Mouse (Mus musculus) forebrain, postnatal 0 days (tissue): ENCODE data around the gene Adar. TPM values are rescaled to one million over a fixed set of nuclear protein-coding genes. Genes with fewer than 3 reads are reported as not detected.

ENCODE experiments used
- ATAC-seq: fragments of 200-750 bp; cut with Nextera tagmentation; 2 replicates; pipeline ENCODE4 v1.8.0; 2017; ENCODE audit warnings: mild to moderate bottlenecking, moderate library complexity
- DNase-seq: peaks from one replicate; pipeline ENCODE4 v3.0.0-alpha.2; 2015
- H3K27ac ChIP-seq: fragments of 300-500 bp; sonication (generic); 2 replicates; pipeline ENCODE4 v1.5.1; 2014; ENCODE audit warnings: low read depth, mild to moderate bottlenecking, antibody characterized with exemption, low read length, moderate library complexity, mixed read lengths
- H3K27me3 ChIP-seq: fragments of 300-500 bp; sonication (generic); 2 replicates; pipeline ENCODE4 v1.6.1; 2014; ENCODE audit warnings: mild to moderate bottlenecking, low read length, mixed read lengths; ENCODE audit not compliant: insufficient read depth
- H3K36me3 ChIP-seq: fragments of 300-500 bp; sonication (generic); 2 replicates; pipeline ENCODE4 v1.6.1; 2014; ENCODE audit warnings: mild to moderate bottlenecking, moderate library complexity; ENCODE audit not compliant: insufficient read depth
- H3K4me1 ChIP-seq: fragments of 300-500 bp; sonication (generic); 2 replicates; pipeline ENCODE4 v1.6.1; 2014; ENCODE audit warnings: antibody characterized with exemption; ENCODE audit not compliant: insufficient read depth
- H3K4me2 ChIP-seq: fragments of 300-500 bp; sonication (generic); 2 replicates; pipeline ENCODE4 v1.6.1; 2014; ENCODE audit warnings: low read depth, mild to moderate bottlenecking, moderate library complexity
- H3K4me3 ChIP-seq: fragments of 300-500 bp; sonication (generic); 2 replicates; pipeline ENCODE4 v1.5.1; 2014; ENCODE audit warnings: low read depth, low read length, mixed read lengths
- H3K9ac ChIP-seq: fragments of 300-500 bp; sonication (generic); 2 replicates; pipeline ENCODE4 v1.6.1; 2014; ENCODE audit warnings: mild to moderate bottlenecking
- H3K9me3 ChIP-seq: fragments of 300-500 bp; sonication (generic); 2 replicates; pipeline ENCODE4 v1.6.1; 2016; ENCODE audit warnings: low read length
- CTCF ChIP-seq: sonication (generic); IDR thresholded peaks from 2 replicates; pipeline ENCODE4 v1.5.1; 2016; ENCODE audit warnings: antibody characterized with exemption, control low read depth, low read depth
- WGBS: fragments of 180-500 bp; shearing (Covaris S2); extraction: QIAGEN DNeasy Blood & Tissue Kit; methylation state at CpG from one replicate; pipeline ENCODE4 v1.1.7; 2014; 5-methylcytosine and 5-hydroxymethylcytosine counted together
- polyA plus RNA-seq: library from polyadenylated mRNA; unstranded; fragments of >200 nt; fragmentation: Nextera tagmentation; extraction: Ambion mirVana; gene quantifications from 2 replicates; pipeline ENCODE4 v1.2.1, GENCODE M21; 2015
- total RNA-seq: library from RNA; depleted of rRNA; stranded (reverse); fragments of >200 nt; gene quantifications from 2 replicates; pipeline ENCODE4 v1.2.3, GENCODE M21; 2014

The Adar gene
- total and polyA plus RNA-seq, 2 experiments from 2014 or later: 18.5 to 78.2 TPM

DNA sequence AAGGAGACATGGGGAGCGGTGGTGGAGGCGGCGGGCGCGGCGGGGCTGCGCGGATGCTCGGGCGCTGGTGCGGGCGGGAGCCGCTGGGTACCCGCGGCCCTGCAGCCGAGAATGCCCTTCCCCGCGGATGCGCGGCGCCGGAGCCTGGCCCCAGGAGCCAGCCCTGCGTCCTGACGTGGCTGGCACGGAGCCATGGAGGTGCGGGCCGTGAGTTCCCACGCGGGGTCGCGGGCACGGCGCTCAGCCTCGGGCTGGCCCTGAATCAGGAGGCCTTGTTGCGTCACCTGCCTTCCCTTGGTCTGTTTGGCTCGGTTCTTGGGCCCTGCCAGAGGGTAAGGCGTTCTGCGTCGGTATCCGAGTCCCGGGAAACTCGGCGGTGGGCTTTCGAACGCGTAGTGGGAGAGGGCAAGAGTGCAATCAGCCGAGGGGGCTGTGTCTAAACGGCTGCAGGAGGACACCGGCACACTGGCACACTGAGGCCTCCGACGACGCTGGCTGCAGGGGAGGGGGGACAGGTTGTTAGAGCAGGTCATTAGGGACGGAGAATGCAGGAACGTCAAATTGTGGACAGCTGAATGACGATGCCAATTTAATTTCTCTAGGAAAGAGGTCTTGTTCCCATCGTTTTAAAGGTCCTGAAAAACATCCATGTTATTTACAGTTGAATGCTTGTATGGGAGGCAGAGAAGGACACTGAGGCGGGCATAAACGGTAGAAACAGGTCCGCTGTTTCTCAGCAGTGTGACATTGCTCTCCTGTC lies 565 bp downstream of the Adar start:
- no peaks in the 10 kb centered on the region for H3K9me3 ChIP-seq
- H3K36me3 ChIP-seq: no peaks in the 10 kb centered on the region
- H3K27ac ChIP-seq: peak overlapping the region; percentile 97
- TF ChIP-seq CTCF: no peak
- WGBS: 3% methylated on average over 58 of the region's 59 CpGs
- H3K4me2 ChIP-seq: peak overlapping the region; percentile 84
- H3K4me3 ChIP-seq: peak overlapping the region; percentile 93
- peak; percentile 64 for ATAC-seq
- peak; percentile 67 for DNase-seq
- 0 out of 2 replicates have a peak, but pooled peaks cover 3% of the 10 kb centered on the region for H3K4me1 ChIP-seq
- H3K9ac ChIP-seq: peak overlapping the region; percentile 95
- no peaks in the 10 kb centered on the region for H3K27me3 ChIP-seq

DNA sequence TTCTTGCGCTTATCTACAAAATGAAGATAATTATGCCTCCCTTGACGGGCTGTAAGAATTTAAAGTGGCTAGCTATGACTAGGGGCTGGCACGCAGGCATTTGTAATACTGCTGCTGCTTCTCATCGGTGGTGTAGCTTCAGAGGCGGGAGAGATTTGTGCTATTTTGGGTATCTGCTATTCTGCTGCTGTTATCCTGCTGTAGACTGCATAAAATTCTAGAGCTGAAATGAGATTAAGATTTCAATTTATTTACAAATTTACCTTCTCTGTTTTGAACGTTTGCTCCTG lies 1.1 kb downstream of the Adar start:
- TF ChIP-seq CTCF: no peak
- no peaks in the 10 kb centered on the region for H3K9me3 ChIP-seq
- H3K27ac ChIP-seq: peak overlapping the region; percentile 97; the same call in 1 of the 2 replicates
- H3K4me1 ChIP-seq: 0 out of 2 replicates have a peak, but pooled peaks cover 3% of the 10 kb centered on the region
- DNase-seq: peak; percentile 50
- 32% methylated on average over 6 of the region's 6 CpGs for WGBS
- no peaks in the 10 kb centered on the region for H3K27me3 ChIP-seq
- peak overlapping the region; percentile 95 for H3K9ac ChIP-seq
- peak; percentile 13; the same call in 1 of the 2 replicates for ATAC-seq
- H3K4me2 ChIP-seq: peak overlapping the region; percentile 84
- no peaks in the 10 kb centered on the region for H3K36me3 ChIP-seq
- H3K4me3 ChIP-seq: peak overlapping the region; percentile 93

DNA sequence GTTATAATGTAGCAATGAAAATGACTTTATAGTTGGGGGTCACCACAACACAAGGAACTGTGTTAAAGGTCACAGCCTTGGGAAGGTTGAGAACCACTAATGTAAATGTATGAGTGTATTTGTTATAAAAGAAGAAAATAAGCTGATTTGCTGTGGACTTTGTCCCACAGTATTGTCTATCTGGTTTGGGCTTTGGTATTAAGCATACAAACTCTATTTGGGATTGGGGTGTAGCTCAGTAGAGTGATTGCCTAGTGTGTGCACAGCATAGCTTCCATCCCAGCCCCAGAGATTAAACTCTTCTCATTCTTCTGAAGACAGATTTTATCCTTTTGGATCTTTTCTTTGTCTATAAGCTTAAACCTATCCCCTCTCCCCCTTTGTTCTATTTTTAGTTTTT lies 7.2 kb downstream of the Adar start:
- no peaks in the 10 kb centered on the region for H3K27me3 ChIP-seq
- no peak for TF ChIP-seq CTCF

DNA sequence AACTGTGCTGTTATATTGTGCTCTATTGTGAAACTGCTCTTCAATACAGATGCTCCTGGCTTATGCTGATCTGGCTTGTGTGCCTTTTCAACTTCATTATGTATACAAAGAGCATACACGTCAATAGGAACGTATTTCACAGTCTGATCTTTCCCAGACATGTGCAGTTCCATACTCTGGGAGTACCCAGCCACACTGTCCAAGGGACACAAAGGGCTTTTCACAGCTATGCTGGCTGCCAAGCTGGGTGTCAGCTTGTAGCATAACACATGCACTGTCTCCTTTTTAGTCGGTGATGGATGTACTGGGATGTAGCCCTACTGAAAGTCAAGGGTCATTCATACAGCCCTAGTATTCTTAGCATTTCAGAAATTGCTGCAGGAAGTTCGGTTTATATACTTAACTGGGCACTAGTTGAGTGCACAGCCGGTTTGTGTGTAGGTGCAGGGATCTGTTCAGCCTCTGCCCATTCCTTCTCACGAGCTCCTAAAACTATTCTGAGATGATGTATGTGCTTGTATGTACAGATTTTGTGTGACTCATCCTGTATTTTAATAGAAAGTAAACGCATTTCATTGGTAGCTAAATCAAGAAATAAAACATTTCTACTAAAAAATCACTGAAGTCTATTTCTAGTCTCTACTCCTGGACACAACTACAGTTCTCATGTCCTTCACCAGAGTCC lies 8.7 kb downstream of the Adar start:
- H3K9me3 ChIP-seq: no peaks in the 10 kb centered on the region
- peak; percentile 51; the same call in 1 of the 2 replicates for ATAC-seq
- 57% methylated on average over 7 of the region's 7 CpGs for WGBS
- peaks cover 7% of the 10 kb centered on the region; the same call in 1 of the 2 replicates for H3K4me1 ChIP-seq
- no peak for TF ChIP-seq CTCF
- H3K9ac ChIP-seq: no peak overlapping the region
- H3K27me3 ChIP-seq: no peaks in the 10 kb centered on the region
- H3K27ac ChIP-seq: no peak overlapping the region
- H3K4me2 ChIP-seq: no peak overlapping the region
- no peak for DNase-seq
- H3K36me3 ChIP-seq: no peaks in the 10 kb centered on the region
- no peak overlapping the region for H3K4me3 ChIP-seq

More for the DNA sequence above, 7.2 kb downstream of the Adar start:
- Histone ChIP-seq H3K4me1 (peaks cover 7% of the 10 kb centered on the region; the same call in 1 of the 2 replicates), H3K9ac (no peak overlapping the region), H3K4me2 (no peak overlapping the region), H3K9me3 (no peaks in the 10 kb centered on the region), H3K4me3 (no peak overlapping the region), H3K27ac (no peak overlapping the region), H3K36me3 (no peaks in the 10 kb centered on the region)
- no peak for DNase-seq
- ATAC-seq: no peak

DNA sequence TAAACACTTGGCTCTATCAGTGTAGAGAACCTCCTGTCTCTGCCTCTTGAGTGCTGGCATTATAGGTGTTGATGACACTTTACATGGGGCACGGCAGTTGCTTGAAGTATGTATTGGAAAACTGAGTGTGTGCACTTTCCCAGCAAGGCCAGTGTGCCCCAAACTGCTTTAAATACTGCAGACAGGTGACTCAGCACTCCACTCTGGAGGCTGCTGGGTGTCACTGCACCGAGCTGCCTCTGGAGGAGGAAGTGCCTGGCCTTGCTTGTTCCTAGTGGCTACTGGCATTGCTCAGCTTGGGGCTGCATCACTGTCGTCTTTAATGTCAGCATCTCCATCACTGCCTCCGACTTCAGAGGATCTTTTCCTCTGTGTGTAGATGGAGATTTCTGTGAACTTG lies 12.2 kb downstream of the Adar start:
- no peak overlapping the region for H3K4me3 ChIP-seq
- no peaks in the 10 kb centered on the region for H3K9me3 ChIP-seq
- no peak overlapping the region for H3K27ac ChIP-seq
- peak; percentile 78 for ATAC-seq
- no peaks in the 10 kb centered on the region for H3K27me3 ChIP-seq
- no peak overlapping the region for H3K4me2 ChIP-seq
- no peak overlapping the region for H3K9ac ChIP-seq
- H3K36me3 ChIP-seq: no peaks in the 10 kb centered on the region
- peak; percentile 69 for TF ChIP-seq CTCF
- peaks cover 16% of the 10 kb centered on the region; the same call in 1 of the 2 replicates for H3K4me1 ChIP-seq
- 22% methylated on average over 4 of the region's 4 CpGs for WGBS
- peak; percentile 41 for DNase-seq

DNA sequence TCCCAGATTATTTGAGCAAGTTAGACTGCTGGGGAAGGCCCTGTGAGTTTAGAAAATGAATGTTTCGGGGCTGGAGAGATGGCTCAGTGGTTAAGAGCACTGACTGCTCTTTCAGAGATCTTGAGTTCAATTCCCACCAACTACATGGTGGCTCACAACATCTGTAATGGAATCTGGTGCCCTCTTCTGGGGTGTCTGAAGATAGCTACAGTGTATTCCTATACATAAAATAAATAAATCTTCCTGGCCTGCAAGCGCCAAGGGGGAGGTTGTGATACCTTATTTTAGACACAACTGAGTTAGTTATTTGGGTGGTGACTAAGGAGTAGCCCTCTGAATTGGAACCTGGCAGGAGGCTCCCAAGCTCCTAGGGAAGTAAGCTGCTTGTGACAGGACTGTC lies 14.0 kb downstream of the Adar start:
- Histone ChIP-seq H3K4me2 (no peak overlapping the region), H3K27me3 (no peaks in the 10 kb centered on the region), H3K9me3 (no peaks in the 10 kb centered on the region), H3K9ac (no peak overlapping the region), H3K4me1 (peaks cover 10% of the 10 kb centered on the region; the same call in 1 of the 2 replicates), H3K4me3 (no peak overlapping the region), H3K27ac (no peak overlapping the region), H3K36me3 (no peaks in the 10 kb centered on the region)
- peak; percentile 22; the same call in 1 of the 2 replicates for TF ChIP-seq CTCF
- WGBS: 87% methylated on average over 2 of the region's 2 CpGs
- no peak for ATAC-seq
- DNase-seq: no peak
